Comparison of ENCODE assay signal across 16 mouse cellular contexts in the genomic region with DNA sequence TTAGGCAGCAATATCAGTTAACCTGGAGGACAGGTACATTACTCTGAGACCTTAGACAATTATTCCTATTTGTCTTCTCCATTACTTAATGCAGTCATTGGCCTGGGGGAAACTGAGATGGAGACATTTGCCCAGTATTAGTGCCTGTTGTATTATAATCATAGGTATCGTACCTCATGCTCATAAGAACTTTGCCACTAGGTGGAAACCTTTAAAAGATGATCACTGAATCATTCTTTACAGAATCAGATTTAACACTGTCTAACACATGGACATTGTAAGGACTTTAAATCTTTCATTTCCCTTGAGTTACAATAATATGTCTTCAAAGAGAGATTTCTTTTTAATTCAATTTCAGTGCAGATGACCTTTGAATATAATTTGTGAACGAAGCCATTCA.
"Had no signal": no experiment of that assay in that cellular context is flagged by ENCODE, and none has a peak within 500 bp of the region (broad histone marks: within the 10 kb centered on the region; RNA-seq: fewer than 3 reads in every experiment).

No protein-coding gene starts in this region.

- H3K4me1 ChIP-seq: liver, embryonic 13.5 days; midbrain, embryonic 12.5 days; neural tube, embryonic 12.5 days; neural tube, embryonic 15.5 days had no signal

- H3K9me3 ChIP-seq: liver, embryonic 13.5 days; midbrain, embryonic 12.5 days; neural tube, embryonic 12.5 days; neural tube, embryonic 15.5 days had no signal

- H3K9ac ChIP-seq: liver, embryonic 13.5 days; midbrain, embryonic 12.5 days; neural tube, embryonic 12.5 days; neural tube, embryonic 15.5 days had no signal

- H3K27me3 ChIP-seq: liver, embryonic 13.5 days; midbrain, embryonic 12.5 days; neural tube, embryonic 12.5 days; neural tube, embryonic 15.5 days had no signal

- H3K27ac ChIP-seq: kidney, postnatal 0 days; liver, embryonic 13.5 days; midbrain, embryonic 12.5 days; neural tube, embryonic 12.5 days; neural tube, embryonic 15.5 days; stomach, postnatal 0 days had no signal

- H3K36me3 ChIP-seq: liver, embryonic 13.5 days; midbrain, embryonic 12.5 days; neural tube, embryonic 12.5 days; neural tube, embryonic 15.5 days had no signal

- DNase-seq: kidney, adult 18-20 months; kidney, postnatal 25 days; liver, embryonic 13.5 days; lung, adult 2 months; lung, postnatal 14 days; lung, postnatal 4 days; right cerebral cortex, adult 18-20 months; right cerebral cortex, postnatal 14 days; thymus, adult 2 months; thymus, postnatal 14 days; thymus, postnatal 4 days had no signal

- H3K4me2 ChIP-seq: liver, embryonic 13.5 days; midbrain, embryonic 12.5 days; neural tube, embryonic 12.5 days; neural tube, embryonic 15.5 days had no signal

- H3K4me3 ChIP-seq: liver, embryonic 13.5 days; midbrain, embryonic 12.5 days; neural tube, embryonic 12.5 days; neural tube, embryonic 15.5 days had no signal
